Mouse (Mus musculus) ovary, postnatal 36 days (tissue): Measurements from ENCODE around the gene Ttll5.

Experiments used
- DNase-seq: peaks from one replicate; pipeline ENCODE4 v3.0.0; 2022; ENCODE audit warnings: low spot score, mixed read lengths

The Ttll5 gene

DNA sequence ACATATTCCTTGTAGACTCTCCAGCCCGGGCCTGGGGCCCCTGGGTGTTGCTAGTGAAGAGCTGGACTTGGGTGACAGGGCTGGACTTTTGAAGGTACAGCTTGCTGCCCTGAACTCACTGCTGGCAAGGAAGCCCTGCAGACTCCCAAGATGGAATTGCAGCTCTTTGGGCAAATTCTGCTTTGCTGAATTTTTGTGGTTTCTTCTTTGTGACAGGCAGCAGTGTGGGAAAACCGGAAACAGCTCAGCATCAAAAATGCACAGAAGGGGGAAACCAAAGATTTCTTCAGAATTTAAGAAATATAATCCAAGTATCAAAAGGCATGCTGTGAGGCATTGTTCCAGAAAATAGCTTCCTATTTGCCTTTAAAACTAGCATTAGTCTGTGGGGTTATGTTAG lies 189.7 kb downstream of the Ttll5 start:
- DNase-seq, result no peak

DNA sequence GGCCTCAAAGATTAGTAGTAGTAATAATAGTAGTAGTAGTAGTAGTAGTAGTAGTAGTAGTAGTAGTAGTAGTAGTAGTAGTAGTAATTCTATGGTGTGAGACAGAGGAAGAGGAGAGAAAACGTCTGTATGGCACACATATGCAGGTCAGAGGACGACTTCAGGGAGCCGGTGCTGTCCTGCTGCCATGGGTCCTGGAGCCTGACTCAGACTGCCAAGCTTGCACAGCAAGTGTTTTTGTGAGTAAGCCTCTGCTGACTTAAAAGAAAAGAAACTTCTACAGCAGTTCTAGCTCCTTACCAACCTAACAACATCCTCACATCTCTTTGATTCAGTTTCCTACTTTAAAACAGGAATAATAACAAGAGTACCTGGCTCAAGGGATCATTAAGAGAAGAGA lies 190.2 kb downstream of the Ttll5 start:
- DNase-seq, result no peak

DNA sequence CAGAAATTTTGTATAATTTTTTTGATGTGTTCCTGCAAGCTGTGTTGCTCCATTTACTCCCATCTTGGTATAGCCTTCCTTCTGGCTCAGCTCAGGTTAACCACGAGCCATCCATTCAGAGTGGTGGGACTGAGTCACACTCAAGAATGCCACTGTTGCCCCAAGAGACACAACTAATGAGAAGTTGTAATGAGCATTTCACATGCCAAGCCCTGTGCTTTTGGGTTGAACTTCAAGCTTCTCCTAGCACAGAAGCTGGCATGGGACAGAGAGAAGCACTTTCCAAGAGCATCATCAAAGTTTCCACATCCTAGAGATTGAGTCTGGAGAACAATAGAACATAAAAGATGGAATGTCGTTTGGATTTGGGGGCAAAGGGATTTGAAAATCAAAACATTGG lies 190.7 kb downstream of the Ttll5 start:
- no peak for DNase-seq

DNA sequence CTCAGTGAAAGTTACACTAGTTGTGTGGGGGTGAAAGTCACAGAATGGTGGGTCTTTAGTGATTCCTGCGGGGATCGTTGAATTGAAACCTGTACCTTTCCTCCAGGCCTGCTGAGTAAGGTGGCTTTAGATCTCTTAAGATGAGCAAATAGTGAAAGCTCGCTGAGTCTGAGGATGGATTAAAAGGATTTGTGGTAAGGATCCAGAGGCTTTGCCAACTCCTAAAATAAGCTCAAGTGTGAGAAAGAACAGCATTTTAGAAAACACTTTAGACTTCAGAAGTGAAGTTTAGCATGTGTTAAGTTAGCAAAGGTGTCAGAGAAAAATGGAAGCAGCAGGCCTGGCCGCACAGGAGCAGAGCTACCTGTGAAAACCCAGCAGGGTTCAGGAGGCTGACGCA lies 192.9 kb downstream of the Ttll5 start:
- no peak for DNase-seq

- DNase-seq, result no peak
These were observed 197.1 kb downstream of the Ttll5 start for GRCm38 (mm10) chr12:86021583-86021982.

DNA sequence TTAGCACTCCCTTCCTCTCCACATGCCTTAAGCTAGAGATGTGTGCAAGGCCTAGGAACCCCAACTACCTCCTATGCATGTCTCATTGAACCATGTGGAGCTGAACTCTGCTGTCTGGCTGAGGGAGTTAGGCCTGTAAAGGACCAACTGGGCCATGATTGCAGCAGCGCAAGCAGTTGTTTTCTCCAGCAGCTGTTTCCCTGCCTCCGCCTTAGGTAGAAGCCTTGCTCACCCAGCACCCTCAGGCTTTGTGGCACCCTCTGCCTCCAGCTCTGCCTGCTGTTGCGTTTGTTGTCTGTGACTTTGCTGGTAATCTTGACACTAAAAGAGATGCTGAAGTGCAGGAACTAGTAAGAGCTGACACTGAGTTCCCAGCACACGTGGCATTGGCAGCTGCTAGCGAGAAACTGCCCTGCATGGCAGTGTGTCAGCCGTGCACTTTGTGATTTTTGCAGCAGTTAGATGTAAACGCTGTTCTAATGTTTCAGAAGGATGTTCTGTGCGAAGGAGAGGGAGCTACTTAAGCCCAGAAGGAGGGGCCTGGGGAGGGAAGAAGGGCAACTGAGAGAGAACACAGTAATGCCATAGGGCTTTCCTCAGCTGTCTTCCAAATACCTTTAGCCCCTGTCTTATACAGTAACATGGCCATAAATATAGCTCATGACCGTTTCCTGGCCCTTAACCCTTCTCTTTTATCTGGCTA lies 198.0 kb downstream of the Ttll5 start:
- DNase-seq, result no peak

GRCm38 (mm10) chr12:86023081-86023871 lies 198.8 kb downstream of the Ttll5 start:
- DNase-seq, result no peak

DNA sequence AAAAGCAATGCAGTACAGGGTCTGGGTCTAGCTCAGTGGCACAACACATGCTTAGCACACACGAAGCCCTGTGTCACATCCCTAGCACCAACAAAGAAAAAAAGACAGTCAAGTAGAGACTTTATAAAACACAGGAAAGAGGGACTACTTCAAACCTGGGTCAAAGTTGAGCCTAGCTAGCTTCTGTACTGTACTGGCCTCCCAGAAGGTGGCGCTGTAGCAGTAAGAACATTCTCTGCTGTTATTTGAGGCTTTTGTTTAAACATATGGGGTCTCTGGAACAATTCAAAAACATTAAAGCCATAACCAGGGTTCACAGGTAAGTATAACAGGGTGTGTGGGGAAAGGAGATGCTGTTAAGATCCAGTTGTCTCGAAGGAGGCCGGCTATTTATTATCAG lies 200.0 kb downstream of the Ttll5 start:
- DNase-seq, result no peak

GRCm38 (mm10) chr12:86025480-86025879 lies 201.0 kb downstream of the Ttll5 start:
- no peak for DNase-seq

- no peak for DNase-seq
These were observed 202.5 kb downstream of the Ttll5 start for GRCm38 (mm10) chr12:86027000-86027399.

GRCm38 (mm10) chr12:86027747-86028146 lies 203.3 kb downstream of the Ttll5 start:
- DNase-seq, result no peak

- DNase-seq, result no peak
These were observed 206.5 kb downstream of the Ttll5 start for GRCm38 (mm10) chr12:86030932-86031331.

- DNase-seq, result no peak
These were observed 211.1 kb downstream of the Ttll5 start for GRCm38 (mm10) chr12:86035586-86035985.

DNA sequence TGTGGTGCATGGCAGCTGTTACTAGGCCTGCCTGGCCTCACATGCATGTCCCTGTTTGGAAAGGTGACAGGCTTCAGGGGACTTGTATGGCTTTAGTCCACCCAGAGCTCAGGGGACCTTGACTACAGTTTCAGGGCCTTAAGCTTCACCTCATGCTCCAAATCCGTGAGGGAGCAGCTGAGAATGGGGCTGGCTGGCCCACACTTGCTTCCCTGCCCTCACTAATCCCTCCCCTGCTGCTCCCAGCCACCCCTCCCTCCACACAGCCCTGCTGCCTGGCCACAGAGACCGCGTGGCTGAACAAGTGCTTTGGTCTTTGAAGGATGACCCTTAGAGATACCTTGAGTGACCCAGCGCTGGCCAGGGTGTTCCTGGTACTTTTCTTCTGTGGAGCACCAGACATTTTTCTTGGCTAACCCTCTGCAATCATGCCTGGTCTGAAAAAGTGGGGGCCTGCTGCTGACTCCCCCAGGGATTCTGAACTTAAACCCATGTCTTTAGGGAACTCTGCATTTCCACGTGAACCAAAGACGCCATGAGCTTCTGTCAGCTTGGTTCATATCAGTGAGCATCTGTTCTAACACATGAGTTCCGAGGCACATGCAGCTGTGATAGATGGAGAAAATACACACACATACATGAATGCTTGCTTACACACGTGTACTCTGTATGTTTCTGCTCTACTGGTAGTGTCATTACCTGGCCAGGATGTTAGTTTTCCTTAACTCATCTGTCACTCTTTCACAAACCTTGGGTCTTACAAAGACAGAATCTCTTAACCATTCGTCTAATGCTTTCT lies 212.1 kb downstream of the Ttll5 start:
- no peak for DNase-seq

GRCm38 (mm10) chr12:86037235-86037921 lies 212.9 kb downstream of the Ttll5 start:
- no peak for DNase-seq

- DNase-seq, result no peak
These were observed 214.6 kb downstream of the Ttll5 start for GRCm38 (mm10) chr12:86039078-86039477.

GRCm38 (mm10) chr12:86039751-86040150 lies 215.3 kb downstream of the Ttll5 start:
- no peak for DNase-seq

- no peak for DNase-seq
These were observed 221.7 kb downstream of the Ttll5 start for GRCm38 (mm10) chr12:86046141-86046540.

- DNase-seq, result no peak
These were observed 222.3 kb downstream of the Ttll5 start for GRCm38 (mm10) chr12:86046776-86047175.

DNA sequence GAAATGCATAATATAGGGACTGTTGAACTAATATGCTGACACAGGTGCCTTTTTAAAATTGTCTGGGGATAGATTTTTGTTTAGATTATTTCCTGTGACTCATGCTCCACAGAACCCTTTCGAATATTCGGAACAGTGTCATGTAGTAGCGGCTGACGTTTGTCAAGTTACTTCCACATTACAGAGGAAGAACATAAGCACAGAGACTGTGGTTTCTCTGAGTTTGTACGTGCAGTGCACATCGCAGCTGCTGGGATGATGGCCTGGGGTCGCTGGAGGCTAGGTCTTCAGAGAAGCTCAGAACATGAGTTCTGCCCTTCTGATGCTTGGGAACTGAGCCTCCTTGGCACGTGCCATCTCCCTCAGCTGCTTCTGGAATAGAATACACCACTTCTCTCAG lies 222.9 kb downstream of the Ttll5 start:
- no peak for DNase-seq

- no peak for DNase-seq
These were observed 225.4 kb downstream of the Ttll5 start for GRCm38 (mm10) chr12:86049813-86050212.

DNA sequence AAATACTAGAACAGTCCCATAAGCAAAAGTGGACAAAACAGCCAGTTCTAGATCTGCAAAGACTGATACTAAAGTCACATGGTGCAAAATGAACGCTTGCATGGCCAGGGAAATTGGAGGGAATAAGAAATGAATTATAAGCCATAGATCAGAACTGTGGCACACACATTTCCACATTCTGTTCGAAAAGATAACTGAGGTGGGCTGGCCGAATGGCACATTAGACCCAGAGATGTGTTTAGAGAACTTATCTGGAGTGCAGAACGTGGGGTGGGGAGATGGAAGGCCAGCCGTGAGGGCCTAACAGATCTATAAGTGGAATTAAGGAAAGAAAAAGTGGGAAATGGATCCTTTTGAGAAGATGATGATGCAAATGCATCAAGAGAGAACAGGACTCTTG lies 227.0 kb downstream of the Ttll5 start:
- DNase-seq, result no peak
